Mouse (Mus musculus) kidney, adult 9 months (tissue): Measurements from ENCODE around the gene Nfix.

Source experiments
- DNase-seq: peaks from one replicate; pipeline ENCODE4 v3.0.0; 2022

Gene Nfix

GRCm38 (mm10) chr8:84732996-84733395 lies 67.1 kb downstream of the Nfix start:
- no peak for DNase-seq

DNA sequence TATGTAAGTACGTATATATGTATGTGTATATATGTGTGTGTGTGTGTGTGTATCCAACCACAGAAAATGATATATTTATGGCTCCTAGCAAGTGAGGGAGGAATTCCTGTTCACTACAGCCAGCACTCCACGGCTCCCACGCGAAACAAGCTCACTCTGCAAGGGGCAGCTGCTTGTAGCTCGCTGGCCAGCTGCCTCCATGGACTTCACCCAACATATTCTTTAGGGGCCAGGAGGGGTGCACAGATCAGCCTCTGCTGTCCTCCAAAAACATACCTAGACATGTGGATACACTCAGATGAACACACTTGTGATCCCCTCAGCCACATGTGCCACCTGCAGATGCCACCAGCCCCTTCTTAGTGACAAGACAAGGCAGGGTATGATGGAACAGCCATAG lies 67.6 kb downstream of the Nfix start:
- DNase-seq: no peak

DNA sequence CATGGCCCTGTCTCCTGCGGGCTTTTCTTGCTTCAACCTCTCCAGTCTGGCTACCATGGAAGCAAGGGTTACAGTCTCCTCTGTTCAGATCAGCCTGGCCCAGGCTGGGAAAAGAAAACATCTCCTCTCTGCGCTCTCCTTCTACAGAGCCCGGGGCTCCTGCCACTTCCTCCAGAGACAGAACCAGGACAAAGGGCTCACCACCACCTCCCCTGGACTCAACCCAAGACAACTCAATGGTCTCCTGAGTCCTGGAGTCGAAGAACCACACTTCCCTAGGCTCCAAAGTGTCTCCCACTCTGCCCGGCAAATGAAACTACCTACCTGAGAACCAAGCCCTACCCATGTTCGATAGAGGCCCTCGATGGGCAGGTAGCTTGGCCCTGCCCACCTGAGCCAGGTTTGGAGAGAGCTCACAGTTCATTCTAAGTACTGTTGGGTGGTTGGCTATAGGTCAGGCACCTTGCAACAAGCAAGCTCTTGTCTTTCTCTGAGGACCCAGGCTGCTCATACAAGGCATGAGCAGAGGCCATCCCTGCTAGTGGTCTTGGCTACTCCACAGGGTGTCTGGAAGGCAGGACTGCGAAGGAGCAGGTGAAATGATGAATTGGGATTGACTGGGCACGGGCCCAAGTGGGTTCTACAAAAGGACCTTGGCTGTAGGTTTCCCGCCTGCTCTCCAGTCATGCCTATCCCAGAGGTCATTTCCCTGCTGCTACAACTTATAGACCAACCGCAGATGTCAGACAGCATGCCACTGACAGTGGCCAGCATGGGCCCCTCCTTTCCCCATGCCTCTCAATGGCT lies 68.6 kb downstream of the Nfix start:
- no peak for DNase-seq

GRCm38 (mm10) chr8:84730541-84731370 lies 69.4 kb downstream of the Nfix start:
- no peak for DNase-seq

- peak; percentile 61 for DNase-seq
These were observed 70.2 kb downstream of the Nfix start for GRCm38 (mm10) chr8:84729921-84730362.

- no peak for DNase-seq
These were observed 71.7 kb downstream of the Nfix start for GRCm38 (mm10) chr8:84728474-84728873.

DNA sequence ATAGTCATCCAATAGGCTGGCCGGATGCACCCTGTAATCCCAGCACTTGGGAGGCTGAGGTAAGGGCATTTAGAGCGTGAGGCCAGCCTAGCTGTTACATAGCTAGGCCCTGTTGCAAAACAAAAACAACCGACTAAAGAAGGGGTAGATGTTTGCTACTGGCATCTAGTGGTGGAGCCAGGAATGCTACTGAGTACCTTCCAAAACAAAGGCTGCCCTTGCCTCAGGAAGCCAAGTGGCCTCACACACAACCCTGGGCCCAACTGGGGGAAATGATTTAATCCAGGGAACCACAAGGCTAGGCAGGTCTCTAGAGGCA lies 74.2 kb downstream of the Nfix start:
- peak; percentile 71 for DNase-seq

DNA sequence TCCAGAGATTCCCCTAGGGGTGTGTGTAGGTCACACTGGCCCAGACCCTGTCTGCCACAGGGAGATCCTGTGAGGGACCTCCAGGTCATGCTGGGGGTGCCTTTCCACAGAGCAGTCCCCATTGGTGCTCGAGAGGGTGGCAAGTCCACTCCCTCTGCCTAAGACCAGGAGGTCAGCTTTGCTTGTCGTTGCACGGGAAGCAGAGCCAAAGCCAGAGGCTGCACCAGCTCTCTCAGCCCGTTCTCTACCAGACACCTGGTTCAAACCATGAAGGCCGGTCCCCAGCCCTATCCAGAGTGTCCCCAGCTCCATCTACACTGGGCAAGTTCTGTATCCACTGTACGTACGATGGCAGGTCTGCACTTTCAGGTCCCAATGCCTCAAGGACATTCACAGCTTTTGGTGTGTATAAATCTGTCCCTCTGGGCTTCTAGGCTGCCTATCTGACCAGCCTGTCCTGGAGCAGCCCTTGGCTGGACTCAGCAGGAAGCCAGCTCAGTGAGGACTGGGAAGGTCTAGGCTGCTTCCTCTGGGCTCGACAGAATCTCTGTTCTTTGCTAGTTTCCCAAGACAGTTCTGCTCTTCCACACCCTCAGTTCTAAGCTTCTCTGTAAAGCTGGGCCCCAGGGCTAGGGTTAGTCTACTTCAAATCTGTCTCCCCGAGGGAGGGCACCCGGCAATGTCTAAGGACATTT lies 74.8 kb downstream of the Nfix start:
- no peak for DNase-seq

GRCm38 (mm10) chr8:84724683-84725082 lies 75.5 kb downstream of the Nfix start:
- no peak for DNase-seq

DNA sequence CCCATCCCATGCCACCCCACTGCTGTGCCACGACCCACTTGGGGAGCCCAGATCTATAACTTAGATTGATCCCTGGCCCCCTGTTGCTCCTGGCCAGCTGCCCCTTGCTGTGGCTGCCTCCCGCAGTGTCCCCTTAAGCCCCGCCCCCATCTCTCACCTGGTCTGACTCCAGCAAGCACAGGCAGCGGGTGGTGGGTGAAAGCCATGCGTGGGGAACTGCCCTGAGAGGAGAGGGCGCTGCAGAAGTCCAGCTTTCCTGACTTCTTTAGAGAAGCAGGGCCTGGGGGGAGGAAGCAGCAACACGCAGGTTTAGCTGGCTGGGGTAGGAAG lies 76.6 kb downstream of the Nfix start:
- peak; percentile 57 for DNase-seq

DNA sequence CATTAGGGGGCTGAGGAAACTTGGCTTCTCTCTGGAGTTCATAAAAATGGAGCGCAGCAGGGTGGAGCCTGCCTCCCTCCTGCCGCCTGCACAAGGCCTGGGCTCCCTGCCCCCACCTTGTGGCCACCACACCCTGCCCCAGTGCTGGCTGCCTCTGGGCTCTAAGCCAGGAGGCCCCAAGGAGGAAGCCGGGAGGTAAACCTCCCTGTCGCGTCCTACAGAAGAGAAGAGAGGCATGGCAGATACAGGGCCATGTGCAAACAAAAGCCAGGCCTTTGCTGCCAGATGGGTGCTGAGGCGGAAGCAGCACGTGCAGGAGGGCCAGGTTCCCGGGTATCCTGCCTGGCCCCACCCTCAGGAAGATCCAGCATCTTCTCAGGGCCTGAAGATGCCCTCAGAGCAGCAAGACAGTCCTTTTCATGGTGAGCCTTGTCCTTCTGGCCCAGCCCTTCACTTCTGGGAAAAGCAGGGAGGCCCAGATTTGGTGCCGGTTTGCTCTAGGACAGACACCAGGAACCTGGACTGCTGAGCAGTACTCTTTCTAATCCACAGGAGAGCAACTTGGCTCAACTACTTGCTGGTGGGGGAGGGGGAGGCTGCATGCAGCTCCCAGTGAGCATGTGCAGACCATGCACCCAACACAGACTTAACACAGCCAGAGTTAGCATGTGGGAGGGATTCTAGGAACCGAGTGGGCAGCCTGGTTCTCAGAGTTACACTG lies 77.1 kb downstream of the Nfix start, which contains the start of gene G430095P16Rik:
Gene G430095P16Rik, plus strand, starts transcription at position 158 of the 721 bp plus-strand sequence.
- peak; percentile 74 for DNase-seq

DNA sequence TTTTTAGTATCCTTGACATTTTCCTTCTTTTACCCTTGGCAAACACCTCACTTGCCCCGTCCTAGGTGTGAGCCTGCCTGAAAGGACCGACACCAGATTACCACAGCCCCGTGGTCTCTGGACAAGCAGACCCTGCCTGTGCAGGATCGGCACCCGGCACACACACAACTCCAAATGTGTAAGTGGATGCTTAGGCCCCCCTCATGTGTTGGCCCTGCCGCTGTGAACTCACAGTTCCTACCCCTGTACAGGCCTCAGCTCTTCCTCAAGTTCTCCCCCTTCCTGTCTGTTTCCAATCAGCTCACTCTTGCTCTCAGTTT lies 77.7 kb downstream of the Nfix start:
- DNase-seq: no peak

- no peak for DNase-seq
These were observed 81.0 kb downstream of the Nfix start for GRCm38 (mm10) chr8:84718959-84719690.

DNA sequence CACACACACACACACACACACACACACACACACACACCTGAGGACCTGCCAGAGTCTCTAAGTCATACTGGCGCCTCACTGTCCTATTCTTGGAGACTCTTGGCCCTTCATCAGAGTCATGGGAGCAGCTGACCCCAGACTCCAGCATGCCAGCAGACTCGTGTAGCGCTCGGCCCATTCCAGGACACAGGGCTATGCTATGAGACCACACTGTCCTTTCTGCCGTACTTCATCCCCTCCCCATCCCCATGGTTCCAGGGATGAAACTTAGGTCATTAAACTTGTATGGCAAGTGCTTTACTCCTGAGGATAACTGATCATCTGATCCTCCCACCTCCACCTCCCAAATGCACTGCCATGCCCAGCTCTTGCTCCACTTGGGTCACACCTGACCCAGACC lies 81.7 kb downstream of the Nfix start:
- DNase-seq: no peak

DNA sequence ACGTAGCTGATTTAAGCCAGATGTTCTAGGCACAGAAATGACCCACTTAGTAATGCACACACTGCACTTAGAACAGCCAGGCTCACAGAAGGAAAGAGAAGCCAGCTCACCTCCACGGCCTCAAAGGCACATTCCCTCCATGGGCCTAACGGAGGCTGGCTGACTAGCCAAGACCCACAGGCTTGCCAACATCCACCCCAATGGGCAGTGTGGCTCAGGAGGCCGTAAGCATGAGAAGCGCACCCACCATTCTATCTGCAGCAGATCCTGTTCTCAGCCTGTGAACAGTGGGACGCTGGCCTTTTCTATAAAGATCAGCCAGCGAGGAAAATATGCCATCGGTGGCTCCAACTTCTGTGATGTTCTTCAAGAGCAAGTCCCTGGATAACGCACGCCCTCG lies 83.4 kb downstream of the Nfix start:
- DNase-seq: no peak

DNA sequence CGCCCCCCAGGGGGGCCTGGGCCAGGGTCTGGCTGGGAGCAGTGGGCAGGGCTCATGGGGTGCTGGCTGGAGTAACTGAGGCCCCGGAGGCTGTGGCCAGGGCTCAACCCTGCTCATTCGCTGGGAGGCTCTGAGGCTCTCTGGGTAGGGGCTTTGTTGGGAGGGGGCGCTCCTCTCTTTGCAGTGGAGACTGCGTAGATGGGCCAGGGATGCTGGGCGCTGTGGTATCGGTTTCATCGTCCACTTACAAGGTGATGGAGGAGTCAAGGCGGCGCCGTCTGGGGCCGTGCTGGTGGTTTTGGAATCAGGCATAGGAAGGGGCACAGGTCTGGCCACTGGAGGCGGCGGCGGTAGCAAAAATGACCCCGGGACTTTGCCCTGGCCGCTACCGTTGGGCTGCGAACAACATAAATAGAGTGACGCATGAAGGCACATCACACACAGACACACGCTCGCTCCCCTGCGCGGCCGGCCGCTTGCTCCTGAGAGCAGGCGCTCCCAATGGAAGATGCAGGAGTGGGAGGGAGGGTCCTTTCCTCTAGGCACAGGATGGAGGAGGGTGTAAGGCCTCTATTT lies 84.2 kb downstream of the Nfix start:
- no peak for DNase-seq

DNA sequence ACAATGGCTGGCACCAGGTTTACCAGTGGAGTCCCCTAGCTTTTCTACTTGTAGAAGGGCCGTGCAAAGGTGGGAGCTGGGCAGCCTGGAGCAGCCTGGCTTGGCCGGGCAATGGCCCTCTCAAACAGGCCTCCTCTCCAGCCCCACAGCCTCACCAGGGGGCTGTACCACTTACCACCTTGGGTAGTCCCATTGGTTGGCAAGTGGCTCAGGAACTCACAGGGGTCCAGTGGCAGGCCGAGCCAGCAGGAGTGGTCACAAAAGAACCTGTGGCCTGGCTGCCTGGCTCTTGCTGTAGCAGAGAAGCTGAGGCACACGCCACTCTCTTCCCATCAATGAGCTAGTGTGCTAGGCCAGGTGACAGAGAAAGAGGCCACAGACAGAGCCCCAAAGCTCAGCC lies 86.0 kb downstream of the Nfix start:
- DNase-seq: no peak

DNA sequence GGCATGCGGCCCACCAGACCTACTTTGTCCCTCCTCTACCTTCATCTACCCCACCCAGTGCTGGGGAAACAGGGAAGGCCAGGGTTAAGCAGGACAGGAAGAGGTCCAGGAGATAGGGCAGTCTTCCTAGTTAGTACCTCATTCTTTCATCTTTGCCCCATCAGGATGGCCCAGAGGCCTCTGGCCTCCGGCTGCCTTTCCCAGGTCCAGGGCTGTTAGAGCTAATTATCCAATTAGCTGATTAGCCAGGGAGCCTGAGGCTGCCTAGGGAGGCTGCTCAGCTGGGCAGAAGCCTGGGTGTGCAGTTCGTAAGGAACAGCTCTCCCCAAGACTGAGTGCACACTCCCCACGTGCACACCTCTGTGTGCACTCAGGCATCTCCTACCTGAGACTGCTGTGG lies 86.8 kb downstream of the Nfix start:
- DNase-seq: no peak

DNA sequence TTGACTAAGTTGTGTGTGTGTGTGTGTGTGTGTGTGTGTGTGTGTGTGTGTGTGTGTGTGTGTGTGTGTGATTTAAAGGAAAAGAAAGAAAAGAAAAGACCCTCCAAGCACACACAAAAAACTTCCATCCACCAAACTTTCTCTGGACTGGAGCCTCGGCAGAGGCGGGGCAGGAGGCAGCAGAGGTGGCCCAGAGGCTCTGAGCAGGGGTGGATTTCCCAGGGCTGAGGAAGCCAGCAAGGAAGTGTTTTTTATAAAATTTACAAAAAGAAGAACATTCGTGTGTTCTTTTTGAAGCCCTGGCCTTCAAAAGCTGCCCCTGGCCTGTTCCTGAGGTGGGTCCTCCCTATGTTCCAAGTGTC lies 87.4 kb downstream of the Nfix start:
- no peak for DNase-seq

GRCm38 (mm10) chr8:84711933-84712758 lies 88.0 kb downstream of the Nfix start:
- DNase-seq: no peak

- no peak for DNase-seq
These were observed 88.8 kb downstream of the Nfix start for GRCm38 (mm10) chr8:84711312-84711711.
